Comparison of ENCODE assay signal across 8 mouse cellular contexts in genomic region chr4:128804426-128805149, GRCm38 (mm10). TPM values are rescaled to one million over a fixed set of nuclear protein-coding genes. Genes with fewer than 3 reads are reported as not detected.
DNase-seq lines count a peak whose midpoint lies in the region; ATAC-seq lines count a peak whose summit lies in the region.

No protein-coding gene starts in this region.

- no peaks in the 10 kb centered on the region for H3K27me3 ChIP-seq in embryonic facial prominence, embryonic 15.5 days
- no peaks in the 10 kb centered on the region for H3K27me3 ChIP-seq in intestine, embryonic 16.5 days (replicated peaks; ENCODE audit: control insufficient read depth, insufficient read depth, low read length)
- no peaks in the 10 kb centered on the region for H3K27me3 ChIP-seq in midbrain, embryonic 12.5 days

- no peaks in the 10 kb centered on the region for H3K36me3 ChIP-seq in embryonic facial prominence, embryonic 15.5 days
- H3K36me3 ChIP-seq in intestine, embryonic 16.5 days (ENCODE audit: control insufficient read depth, insufficient read depth, low read length), result no peaks in the 10 kb centered on the region
- no peaks in the 10 kb centered on the region; the same call in 1 of the 2 replicates for H3K36me3 ChIP-seq in midbrain, embryonic 12.5 days

- WGBS in embryonic facial prominence, embryonic 15.5 days, result 3% methylated on average over 6 of the region's 6 CpGs
- 5% methylated on average over 6 of the region's 6 CpGs for WGBS in intestine, embryonic 16.5 days
- WGBS in midbrain, embryonic 12.5 days, result under 1% methylated on average over 6 of the region's 6 CpGs

- H3K9ac ChIP-seq in embryonic facial prominence, embryonic 15.5 days, result peak overlapping the region; percentile 99
- peak overlapping the region; percentile 99 for H3K9ac ChIP-seq in intestine, embryonic 16.5 days (ENCODE audit: low read depth, low read length)
- peak overlapping the region; percentile 99 for H3K9ac ChIP-seq in midbrain, embryonic 12.5 days (replicated peaks)

- no peaks in the 10 kb centered on the region for H3K9me3 ChIP-seq in embryonic facial prominence, embryonic 15.5 days (replicated peaks)
- H3K9me3 ChIP-seq in intestine, embryonic 16.5 days (ENCODE audit: control insufficient read depth, low read length), result no peaks in the 10 kb centered on the region
- no peaks in the 10 kb centered on the region for H3K9me3 ChIP-seq in midbrain, embryonic 12.5 days

- no peak for ATAC-seq in embryonic facial prominence, embryonic 15.5 days (ENCODE audit: insufficient number of reproducible peaks, low FRiP score, low TSS enrichment, low read depth)
- no peak for ATAC-seq in intestine, embryonic 16.5 days
- no peak for ATAC-seq in midbrain, embryonic 12.5 days (ENCODE audit: low FRiP score, low read depth)

- peak overlapping the region; percentile 97 for H3K27ac ChIP-seq in embryonic facial prominence, embryonic 15.5 days (replicated peaks)
- H3K27ac ChIP-seq in intestine, embryonic 16.5 days (ENCODE audit: low read length), result peak overlapping the region; percentile 26; the same call in 1 of the 2 replicates
- peak overlapping the region; percentile 97 for H3K27ac ChIP-seq in midbrain, embryonic 12.5 days (replicated peaks)

- peak; percentile 37 for DNase-seq in adrenal gland, adult 2 months
- no peak for DNase-seq in adrenal gland, postnatal 25 days
- DNase-seq in 416B (ENCODE audit: low read depth), result peak; percentile 59
- DNase-seq in retina, embryonic 14.5 days (ENCODE audit: low spot score), result no peak
- no peak for DNase-seq in frontal cortex, postnatal 25 days (ENCODE audit: low spot score in 2 of 2)

- H3K4me2 ChIP-seq in embryonic facial prominence, embryonic 15.5 days (replicated peaks), result peak overlapping the region; percentile 88
- H3K4me2 ChIP-seq in intestine, embryonic 16.5 days (ENCODE audit: low read depth, low read length), result peak overlapping the region; percentile 74
- H3K4me2 ChIP-seq in midbrain, embryonic 12.5 days (replicated peaks), result peak overlapping the region; percentile 94

- H3K4me1 ChIP-seq in embryonic facial prominence, embryonic 15.5 days, result peaks cover 56% of the 10 kb centered on the region
- H3K4me1 ChIP-seq in intestine, embryonic 16.5 days (ENCODE audit: control insufficient read depth, insufficient read depth, low read length), result peaks cover 27% of the 10 kb centered on the region
- H3K4me1 ChIP-seq in midbrain, embryonic 12.5 days, result peaks cover 43% of the 10 kb centered on the region

- peak overlapping the region; percentile 78 for H3K4me3 ChIP-seq in embryonic facial prominence, embryonic 15.5 days (replicated peaks)
- peak overlapping the region; percentile 86 for H3K4me3 ChIP-seq in intestine, embryonic 16.5 days (ENCODE audit: low read length)
- H3K4me3 ChIP-seq in midbrain, embryonic 12.5 days, result peak overlapping the region; percentile 90

RNA-seq across cellular contexts. Expression of gene Zfp362, which starts 1.3 kb away (rescaled TPM):
- 10 to 100 TPM; 21.2 to 28.2 TPM for total RNA-seq in adrenal gland, adult 2 months (2021)
- 57.7 and 66.7 TPM in 2 replicates for polyA plus RNA-seq in adrenal gland, adult 2 months (2012; rRNA removed)
- total RNA-seq in adrenal gland, postnatal 25 days (2021), result 30.3 and 38.6 TPM in 2 replicates
- polyA plus RNA-seq in embryonic facial prominence, embryonic 15.5 days (2015; fragmentation: Nextera tagmentation; extraction: Ambion mirVana), result 37.3 and 43.6 TPM in 2 replicates
- 20.1 and 20.3 TPM in 2 replicates for polyA plus RNA-seq in intestine, embryonic 16.5 days (2015; fragmentation: Nextera tagmentation; extraction: Ambion mirVana)
- 43.5 and 45.9 TPM in 2 replicates for polyA plus RNA-seq in midbrain, embryonic 12.5 days (2016; fragmentation: Nextera tagmentation; extraction: Ambion mirVana)

RNA-seq across cellular contexts. Expression of gene A3galt2, which starts 49.4 kb away (rescaled TPM):
- total RNA-seq in adrenal gland, adult 2 months (2021), result under 1 TPM; 0.20 to 0.21 TPM
- 0.51 and 0.60 TPM in 2 replicates for polyA plus RNA-seq in adrenal gland, adult 2 months (2012; rRNA removed)
- 0.27 TPM in 1 of 2 replicates, not detected in the other for total RNA-seq in adrenal gland, postnatal 25 days (2021)
- 0.12 and 0.15 TPM in 2 replicates for polyA plus RNA-seq in embryonic facial prominence, embryonic 15.5 days (2015; fragmentation: Nextera tagmentation; extraction: Ambion mirVana)
- polyA plus RNA-seq in intestine, embryonic 16.5 days (2015; fragmentation: Nextera tagmentation; extraction: Ambion mirVana), result 0.07 and 0.09 TPM in 2 replicates
- polyA plus RNA-seq in midbrain, embryonic 12.5 days (2016; fragmentation: Nextera tagmentation; extraction: Ambion mirVana), result 0.56 and 0.59 TPM in 2 replicates

Comparison
In these comparisons a context has a peak if more than half of its experiments do, and no peak if none do; other contexts are left out.
1. DNase-seq: peak in adrenal gland, adult 2 months (single experiment) and 416B (single experiment); none in adrenal gland, postnatal 25 days (single experiment), retina, embryonic 14.5 days (single experiment) and frontal cortex, postnatal 25 days (0 of 2).
2. H3K27ac ChIP-seq: peak in every context shown above with its lines; median percentile 97 in embryonic facial prominence, embryonic 15.5 days; 97 in midbrain, embryonic 12.5 days; 26 in intestine, embryonic 16.5 days.
3. Peak in every context shown above with its lines, with median percentiles within 50 percentile points of each other: H3K4me2 ChIP-seq, H3K4me3 ChIP-seq and H3K9ac ChIP-seq.